Mouse (Mus musculus) fibroblast of lung, adult 2 months (primary cell): ENCODE measurements around the gene Stxbp1.
A peak's percentile ranks its signal among the peaks of the same experiment; 100 is the strongest.

Experiments used
- DNase-seq: peaks from one replicate; pipeline ENCODE4 v3.0.0-alpha.2; 2011; ENCODE audit warnings: low read depth

Gene Stxbp1

DNA sequence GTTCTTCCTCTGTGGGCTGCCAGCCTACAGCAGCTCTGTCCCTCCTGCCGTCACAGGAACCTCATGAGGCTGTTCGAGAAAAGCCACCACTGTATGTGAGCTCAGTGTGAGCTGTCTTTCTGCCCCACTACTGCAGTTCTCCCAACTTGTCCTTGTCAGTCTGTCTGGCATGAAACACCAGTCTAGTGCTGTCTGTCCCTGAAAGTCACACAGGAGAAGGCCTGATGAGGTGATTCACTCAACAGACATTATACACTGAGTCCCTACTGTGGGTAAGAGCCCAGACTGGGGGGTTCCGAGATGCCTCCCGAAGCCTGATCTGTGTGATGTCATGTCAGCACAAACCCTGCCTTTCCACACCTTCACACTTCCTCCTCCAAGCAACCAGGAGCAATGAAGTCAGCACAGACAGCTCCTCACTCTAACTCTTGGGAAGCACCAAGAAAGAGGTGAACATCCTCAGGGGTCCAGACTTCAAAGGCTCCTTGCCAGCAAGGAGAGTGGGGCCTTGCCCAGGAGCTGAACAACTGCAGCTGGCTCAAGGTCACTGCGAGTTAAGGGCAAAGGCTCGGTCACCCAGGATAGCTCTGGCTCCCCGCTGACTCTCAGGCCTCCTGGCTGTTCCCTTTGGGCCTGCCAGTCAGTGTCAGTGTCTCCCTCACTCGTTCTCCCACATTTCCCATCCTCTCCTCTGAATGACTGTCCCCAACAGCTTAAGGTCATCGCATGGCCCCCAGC, 8.7 kb downstream of the Stxbp1 start:
- DNase-seq, result no peak

DNA sequence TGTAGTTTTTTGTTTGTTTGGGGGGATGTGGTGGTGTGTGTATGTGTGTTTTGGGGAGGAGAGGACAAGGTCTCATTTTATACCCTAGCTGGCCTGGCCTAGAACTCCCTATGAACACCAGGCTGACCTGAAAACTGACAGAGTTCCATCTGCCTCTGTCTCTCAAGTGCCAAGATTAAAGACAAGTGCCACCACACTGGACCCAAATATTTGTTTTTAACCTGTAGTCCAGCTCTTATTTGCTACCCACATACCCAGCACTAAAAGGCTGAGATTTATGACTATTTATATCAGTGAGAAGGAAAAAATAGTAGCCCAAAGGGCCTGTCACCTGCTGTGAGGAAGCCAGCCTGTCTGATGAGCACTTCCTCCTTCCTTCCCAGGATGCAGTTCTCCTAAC, 11.5 kb downstream of the Stxbp1 start:
- no peak for DNase-seq

DNA sequence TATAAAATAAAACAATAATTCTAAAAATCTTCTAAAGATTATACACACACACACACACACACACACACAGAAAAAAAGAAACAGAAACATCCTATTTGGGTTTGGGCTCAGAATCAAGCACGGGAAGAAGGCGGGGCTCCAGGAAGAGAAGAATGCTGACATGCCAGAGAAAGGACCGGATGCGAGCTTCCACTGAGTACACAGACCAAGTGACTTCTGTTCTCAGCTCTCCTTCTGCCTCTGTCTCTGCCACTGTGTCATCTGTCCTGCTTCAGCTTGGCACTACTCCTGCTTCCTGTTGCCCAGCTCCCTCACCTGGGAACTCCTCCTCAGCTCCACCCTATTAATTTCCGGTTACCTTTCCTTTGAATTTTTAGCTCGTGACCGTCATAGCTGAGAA, 12.5 kb downstream of the Stxbp1 start:
- no peak for DNase-seq

DNA sequence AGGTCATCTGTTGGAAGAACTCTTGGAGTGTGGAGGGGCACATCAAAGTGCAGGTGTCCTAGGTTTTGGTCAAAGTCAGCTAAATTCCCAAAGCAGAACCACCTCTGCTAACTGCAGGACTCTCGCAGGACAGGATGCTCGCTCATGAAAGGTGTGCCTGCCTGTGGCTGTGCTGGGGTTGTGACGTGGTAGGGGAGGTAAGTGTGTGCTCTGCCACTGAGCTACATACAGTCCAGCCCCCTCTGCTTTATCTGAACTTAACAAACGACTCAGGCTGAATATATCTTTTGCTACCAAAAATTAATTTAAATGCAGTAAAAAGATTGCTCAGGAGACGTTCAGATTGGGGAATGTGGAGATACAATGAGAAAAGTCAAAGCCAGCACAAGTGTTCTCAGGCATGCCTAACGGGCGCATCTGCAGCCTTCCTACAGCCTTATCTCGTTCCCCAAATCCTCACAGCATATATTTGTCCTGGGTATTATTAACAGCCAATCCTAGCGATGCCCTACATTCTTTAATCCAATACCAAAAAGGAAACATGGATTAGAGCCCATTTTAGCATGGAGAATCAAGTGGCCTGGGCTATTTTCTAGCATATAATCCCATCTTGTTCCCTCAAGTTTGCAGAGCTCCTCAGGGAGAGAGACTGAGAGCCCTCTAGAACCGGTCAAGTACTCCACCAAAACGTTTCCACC, 17.9 kb downstream of the Stxbp1 start:
- no peak for DNase-seq

DNA sequence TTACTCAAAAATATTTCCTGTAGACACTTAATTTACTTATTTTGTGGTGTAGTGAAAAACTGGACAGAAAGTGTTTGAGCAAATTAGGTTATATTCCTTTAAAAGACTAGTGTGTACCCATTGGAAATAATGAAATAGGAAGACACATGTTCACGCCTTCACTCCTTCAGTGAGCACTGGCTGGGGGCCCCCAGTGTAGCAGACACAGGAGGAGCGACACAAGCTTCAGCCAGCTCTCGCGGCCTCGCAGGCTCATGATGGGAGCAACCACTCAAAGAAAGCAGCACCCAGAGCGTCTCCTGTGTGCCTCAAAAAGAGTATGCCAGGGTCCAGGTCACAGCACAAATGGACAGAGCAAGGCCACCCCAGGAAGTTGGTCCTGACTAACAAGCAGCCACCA, 21.2 kb downstream of the Stxbp1 start:
- DNase-seq, result no peak

DNA sequence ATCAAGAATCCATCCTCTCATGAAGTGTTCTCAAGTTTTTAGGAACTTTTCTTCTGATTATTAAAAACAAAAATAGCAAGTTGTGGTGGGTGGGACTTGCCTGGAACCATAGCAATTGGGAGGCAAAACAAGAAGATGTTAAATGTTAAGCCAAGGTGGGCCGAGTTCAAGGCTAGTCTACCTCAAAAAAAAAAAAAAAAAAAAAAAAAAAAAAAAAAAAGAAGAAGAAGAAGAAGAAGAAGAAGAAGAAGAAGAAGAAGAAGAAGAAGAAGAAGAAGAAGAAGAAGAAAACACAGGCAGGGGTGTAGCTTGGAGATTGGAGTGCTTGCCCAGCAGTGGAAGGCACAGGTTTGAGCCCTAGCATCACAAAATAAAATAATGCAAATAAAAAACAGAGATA, 22.3 kb downstream of the Stxbp1 start:
- no peak for DNase-seq

DNA sequence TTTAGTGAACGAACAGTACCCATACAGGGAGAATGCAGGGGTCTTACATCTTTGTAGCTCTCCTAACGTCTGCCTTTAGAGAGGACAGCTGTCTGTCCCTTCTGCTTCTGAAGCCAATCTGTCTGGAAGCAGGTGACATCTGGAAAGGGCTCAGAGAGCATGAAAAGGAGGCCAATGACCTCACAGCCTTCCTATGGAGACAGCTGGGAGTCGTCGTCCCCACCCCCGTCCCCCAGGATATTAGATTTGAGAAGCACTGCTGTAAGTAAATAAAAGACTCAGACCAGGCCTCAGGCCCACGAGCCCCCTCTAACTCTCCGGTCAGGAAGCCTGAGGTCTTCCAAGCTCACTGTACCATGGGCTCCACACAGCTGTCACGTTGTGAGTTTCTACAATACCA, 22.9 kb downstream of the Stxbp1 start:
- DNase-seq, result no peak

DNA sequence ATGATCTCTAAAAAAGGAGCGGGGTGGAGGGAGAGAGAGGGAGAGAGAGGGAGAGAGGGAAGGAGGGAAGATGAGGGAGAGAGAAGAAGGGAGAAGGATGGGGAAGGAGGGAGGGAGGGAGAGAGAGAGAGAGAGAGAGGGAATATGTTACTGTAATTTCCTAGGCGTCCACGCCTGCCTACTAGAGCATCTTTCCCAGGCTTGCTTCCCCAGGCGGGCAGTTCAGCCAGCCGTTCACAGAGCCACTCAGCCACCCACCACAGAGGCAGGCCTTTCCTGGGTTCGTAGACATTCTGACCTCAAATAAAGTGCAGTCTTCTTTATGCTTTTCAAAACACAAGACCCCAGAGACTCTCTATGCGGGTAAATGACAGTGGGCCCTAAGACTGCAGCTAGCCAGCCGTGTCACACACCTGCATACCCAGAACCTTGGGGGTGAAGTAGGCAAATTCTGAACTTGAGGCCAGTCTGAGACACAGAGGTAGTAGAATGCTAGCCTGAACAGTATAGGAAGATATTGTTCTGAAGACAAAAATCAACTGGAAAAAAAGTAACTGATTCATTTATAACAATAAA, 23.4 kb downstream of the Stxbp1 start:
- DNase-seq, result no peak

DNA sequence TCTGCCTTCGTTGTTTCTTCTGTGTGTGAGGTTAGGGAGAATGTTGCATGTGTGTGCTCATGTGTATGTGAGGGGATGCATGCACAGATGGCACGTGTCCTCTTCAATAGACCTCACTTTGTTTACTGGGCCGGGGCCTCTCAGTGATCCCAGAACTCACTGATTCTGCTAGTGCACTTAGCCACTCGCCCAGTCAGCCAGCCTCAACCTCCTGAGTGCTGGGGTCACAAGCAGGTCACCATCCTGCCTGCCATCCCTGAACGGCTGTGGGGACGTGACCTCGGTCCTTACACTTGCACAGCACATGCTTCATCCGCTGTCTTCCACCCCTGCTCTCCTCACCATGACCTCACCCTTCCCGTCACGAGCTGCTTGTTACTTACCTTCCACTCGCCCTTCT, 23.9 kb downstream of the Stxbp1 start:
- no peak for DNase-seq

DNA sequence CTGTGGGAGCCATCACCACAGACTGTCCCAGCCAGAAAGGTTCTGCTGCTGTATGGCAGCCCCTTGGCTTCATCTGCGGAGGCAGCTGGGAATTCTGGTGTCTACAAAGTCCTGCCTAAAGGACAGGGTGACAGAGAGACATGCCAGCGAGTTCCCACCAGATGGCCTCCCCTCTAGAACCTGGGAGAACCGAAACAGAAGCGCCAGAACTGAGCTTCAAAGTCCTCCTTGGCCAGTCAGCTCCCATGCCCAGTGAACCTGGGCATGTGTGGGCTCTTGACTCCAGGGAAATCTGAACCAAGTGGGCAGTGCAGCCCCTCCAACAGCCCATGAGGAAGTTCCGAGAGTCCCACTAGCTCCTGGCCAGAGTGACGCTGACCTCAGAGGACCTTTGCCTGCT, 24.4 kb downstream of the Stxbp1 start:
- DNase-seq, result no peak

DNA sequence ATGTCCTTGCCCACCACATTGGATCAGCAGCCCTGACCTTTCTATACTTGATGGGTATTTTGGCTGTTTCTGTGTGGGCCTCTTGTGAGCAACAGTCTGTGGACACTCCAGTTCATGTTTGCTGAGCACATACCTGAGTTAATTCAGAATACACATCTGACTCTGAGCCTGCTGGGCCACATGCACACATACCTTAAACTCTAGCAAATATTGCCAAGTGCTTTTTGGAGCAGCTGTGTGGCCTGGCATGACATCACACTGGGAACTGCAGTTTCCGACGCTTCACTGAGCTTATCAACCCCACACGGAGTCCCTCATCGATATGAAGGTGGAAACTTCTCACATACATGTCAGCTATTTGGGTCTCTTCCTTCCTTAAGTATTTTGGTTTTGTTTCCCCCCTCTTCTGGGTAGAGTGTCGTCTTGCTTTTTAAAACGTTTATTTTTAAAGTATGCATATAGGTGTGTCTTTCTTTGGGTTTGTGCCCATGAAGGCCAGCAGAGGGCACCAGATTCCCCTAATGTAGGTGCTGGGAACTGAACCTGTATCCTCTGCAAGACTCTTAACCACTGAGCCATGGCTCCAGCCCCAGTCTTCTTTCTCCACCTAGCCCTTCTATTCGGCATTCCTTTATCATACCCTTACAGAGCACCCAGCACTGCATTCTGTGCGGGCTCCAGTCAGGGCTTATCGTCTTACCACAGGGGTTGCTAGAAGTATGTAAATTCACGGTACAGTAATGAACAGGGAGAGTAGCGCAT, 25.8 kb downstream of the Stxbp1 start:
- no peak for DNase-seq

DNA sequence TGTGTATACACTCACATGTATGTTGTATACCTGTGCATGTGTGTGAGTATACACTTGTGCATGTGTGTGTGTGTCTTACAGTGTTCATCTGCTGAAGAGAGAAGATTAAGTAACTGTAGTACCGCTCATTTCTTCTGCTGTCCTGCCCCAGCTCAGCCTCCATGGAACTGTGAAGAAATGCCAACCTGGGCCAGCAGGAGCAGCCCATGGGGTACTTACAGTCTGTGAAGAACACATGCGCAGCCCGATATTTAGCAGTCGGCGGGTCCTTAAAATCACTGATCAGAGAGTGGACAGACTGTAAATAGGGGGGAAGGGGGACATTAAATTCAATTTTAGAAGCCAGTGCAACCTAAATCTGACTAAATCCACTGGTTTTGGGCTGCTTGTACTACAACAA, 28.8 kb downstream of the Stxbp1 start:
- no peak for DNase-seq

DNA sequence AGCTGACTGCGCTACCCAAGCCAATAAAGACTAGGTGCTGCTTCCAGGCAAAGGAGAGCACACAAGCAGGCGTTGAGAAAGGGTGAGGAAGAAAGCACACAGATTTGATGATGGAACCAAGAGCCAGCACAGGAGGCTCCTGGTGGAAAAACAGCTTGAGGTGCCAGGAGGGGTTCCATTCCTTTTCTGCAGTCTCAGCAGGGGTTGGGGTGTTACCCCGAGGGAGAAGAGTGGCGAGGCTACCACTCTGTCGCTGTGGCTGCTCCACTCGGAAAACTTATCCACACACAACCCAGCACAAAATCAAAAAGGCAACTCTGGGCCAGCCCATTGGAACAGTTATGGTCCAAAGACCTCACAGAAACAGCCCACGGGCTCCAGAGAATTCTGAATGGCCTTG, 29.5 kb downstream of the Stxbp1 start:
- no peak for DNase-seq

DNA sequence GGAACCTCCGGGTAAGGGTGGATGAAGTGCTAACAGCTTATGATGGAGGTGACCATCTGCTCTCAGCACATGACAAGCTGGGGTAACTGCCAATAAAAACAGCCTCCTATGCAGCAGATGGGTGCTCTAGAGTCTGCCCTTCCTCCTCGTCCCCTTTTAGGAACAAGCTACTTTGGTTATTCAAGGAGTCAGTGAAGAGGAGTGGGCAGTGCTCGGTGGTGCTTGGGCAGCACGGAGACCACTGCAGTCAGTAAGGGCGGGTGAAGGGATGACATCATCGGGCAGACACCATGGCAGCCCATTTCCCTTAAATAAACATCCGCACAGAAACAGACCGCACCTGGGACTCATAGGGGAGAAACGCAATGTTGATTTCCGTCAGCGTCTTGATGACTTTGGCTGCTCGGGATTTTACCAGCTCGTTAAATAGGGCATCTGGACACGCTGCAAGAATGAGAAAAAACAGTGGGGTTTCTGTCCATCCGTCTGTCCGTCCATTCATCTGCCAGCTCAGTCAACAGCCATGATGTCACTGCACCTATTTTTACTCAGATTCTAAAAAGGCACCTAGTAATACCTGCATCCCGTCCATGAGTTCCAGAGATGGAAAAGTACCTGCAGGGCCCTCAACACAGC, 30.0 kb downstream of the Stxbp1 start:
- DNase-seq, result no peak

DNA sequence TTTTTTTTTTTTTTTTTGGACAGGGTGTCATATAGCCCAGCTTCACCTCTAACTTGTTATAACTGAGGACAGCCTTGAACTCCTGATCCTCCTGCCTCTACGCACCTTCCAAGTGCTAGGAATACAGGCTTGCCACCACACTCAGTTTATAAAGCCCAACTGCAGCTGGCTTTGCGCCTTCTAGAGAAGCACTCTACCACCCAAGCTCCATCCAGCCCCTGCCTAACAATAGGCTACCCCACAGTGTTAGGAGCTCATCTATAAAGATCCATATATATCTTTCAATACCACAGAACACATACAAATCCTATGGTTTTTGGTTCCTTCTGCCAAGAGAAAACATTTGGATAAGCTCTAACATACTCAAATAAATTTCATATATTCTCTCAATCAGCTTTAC, 30.5 kb downstream of the Stxbp1 start:
- no peak for DNase-seq

DNA sequence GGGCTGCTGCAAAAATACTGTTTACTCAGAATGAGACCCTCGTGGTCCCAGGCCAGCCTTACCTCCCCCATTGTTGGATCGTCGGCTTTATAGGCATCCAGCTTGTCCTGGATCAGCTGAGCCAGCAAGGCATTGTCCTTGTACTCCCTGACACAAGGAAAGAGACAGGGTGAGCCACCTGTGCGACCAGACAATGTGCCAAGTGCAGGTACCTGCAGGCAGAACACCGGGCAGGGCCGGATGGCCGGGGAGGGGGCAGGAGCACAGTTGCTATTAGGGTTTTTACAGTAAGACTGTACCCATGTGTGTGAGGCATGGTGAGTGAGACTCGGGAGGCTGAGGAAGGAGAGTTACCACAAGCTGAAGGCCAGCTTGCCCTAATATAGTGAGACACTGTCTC, 35.1 kb downstream of the Stxbp1 start:
- DNase-seq, result no peak

DNA sequence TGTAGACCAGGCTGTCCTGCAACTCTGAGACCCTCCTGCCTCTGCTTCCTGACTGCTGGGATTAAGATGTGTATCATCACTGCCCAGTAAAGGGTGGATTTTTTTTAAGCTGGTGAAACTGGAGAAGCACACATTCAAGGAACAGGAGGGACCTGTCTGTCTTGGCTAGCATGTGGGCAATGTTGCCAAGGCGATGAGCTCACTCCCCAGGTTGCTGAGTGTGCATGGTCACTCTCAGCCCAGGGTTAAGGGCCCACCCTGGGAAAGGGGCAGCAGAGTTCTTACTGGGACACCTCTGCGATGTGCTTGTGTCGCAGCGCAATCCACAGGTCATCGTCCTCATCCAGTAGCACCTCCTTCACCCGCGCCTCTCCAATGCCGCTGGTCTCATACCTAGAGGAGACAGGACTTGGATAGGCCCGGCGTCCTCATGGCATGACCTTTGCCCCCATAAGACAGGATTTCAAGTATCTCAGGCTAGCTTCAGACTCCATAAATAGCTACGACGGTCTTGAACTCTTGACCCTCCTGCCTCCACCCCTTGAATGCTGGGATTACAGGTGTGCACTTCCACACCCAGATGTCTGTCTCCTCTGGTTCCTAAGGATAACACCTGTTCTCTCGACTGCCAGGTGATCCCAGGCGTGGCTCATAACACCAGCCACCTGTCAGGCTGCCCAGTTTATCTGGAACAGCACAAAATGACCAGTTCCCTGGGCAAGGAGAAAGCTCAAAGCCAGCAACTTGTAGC, 38.1 kb downstream of the Stxbp1 start:
- no peak for DNase-seq

DNA sequence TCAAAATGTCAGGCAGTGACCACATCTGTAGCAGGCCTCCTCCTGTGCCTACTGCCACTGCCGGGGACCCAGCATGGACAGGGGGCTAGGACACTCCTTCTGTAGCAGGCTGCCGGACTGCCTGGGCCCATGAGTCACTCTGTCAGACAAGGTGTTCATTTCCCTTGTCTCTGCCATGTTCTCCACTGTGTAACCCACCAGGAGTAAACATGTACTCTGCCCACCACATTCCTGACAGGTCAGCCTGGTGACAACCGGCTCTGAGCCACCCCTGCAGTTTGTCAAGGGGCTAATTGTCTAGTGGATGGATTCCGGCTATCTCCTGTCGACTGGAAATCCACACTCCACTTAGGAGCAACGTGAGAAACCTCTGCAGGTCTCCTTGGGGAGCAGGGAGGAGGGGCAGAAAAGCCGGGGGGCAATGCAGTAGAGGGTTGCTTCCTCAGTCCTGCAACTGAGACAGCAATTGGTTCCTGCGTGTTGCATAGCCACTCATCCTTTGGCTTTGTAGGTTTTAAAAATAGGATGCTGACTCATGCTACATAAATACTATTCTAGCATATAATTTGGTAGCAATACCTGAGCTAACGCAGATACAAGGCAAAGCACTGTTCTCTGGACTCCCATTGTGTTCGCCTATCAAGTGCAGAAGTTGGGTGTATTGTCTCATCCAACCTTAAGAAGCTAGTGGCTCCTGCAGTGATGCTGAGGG, 48.6 kb downstream of the Stxbp1 start:
- DNase-seq, result no peak

DNA sequence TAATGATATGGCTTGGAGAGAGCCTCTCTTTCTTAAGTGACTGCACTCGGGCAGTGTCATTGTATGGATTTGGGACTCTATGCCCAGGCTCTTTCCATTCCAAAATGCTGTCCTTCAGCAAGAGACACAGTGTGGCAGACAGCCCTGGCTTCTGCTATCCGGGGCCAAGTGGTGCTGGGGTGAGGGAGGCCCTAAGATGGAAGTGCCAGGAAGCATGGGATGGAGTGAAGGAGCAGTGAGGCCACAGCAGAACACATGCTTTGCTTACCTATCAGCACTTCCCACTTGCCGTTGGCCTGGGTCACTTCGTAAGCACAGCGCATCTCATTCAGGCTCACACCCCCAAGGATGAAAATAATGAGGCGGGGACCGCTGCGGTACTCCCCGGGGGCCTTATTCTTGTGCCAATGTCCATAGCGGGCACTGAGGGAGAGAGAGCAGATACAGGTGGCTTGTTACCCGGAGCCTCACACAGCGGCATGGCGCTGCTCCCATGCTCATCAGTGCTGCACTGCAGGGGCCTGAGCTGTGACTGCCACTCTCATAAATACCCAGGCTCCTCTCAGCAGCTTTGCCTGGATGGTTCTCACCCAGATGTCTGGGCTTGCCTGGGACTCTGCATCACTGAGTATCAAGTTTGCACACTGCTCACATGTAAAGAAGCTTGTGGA, 51.2 kb downstream of the Stxbp1 start:
- DNase-seq, result no peak

DNA sequence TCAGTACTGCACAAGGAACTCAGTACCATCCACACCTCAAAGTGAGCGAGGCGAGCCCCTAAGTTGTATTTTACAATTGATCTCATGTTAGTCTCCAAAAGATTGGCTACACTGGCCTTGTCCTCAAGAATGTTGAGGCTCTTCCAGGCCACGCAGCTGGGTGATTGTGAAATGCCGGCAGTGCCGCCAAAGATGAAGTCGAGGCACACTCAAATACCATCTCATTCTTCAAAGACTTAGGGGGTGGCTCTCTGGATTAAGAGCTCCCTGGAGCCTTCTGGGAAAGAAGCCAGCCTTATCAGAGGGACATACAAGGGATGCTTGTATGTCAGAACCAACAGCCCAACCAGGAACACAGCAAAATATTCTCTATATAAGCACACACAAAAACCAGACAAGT, 55.7 kb downstream of the Stxbp1 start:
- DNase-seq, result peak; percentile 31
